ENCODE assay signal across 21 mouse cellular contexts in the genomic region with DNA sequence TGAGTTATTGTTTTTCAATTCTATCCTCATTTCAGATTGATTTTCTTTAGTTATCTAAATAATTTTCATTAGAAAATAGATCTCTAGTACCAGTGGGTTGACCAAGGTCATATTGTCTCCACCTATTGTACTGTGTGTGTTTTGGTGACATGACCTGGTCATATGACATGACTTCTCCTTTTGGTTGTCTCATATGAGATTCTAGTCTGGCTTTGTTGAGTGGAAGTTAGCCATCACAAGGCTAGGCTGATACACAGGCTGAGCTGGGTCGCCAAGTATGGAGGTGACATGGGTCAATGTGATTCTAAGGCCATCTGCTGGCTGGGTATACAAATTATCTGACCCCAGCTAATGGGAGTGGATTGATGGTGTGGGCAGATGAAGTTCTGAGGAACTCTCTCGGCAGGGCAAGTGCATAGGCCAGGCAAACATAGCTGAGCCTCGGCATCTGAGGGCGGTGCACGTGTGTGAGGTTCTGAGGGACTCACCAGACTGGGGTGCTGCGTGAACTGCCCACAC. TPM values are rescaled to one million over a fixed set of nuclear protein-coding genes. Genes with fewer than 3 reads are reported as not detected.
DNase-seq lines count a peak whose midpoint lies in the region; ATAC-seq and TF ChIP-seq lines count a peak whose summit lies in the region.
"Had no signal": no experiment of that assay in that cellular context is flagged by ENCODE, and none has a peak within 500 bp of the region (broad histone marks: within the 10 kb centered on the region; RNA-seq: fewer than 3 reads in every experiment).

No protein-coding gene starts in this region.

- DNase-seq in lung, postnatal 36 days = peak; percentile 26
- DNase-seq in lung, adult 2 months = no peak
- DNase-seq in splenic B cell, adult 2 months (ENCODE audit: low read depth, low spot score) = peak; percentile 74
- DNase-seq in urinary bladder, postnatal 36 days (ENCODE audit: low spot score in 2 of 2) = no peak
- no peak for DNase-seq in Muller cell, postnatal 12 days (ENCODE audit: inconsistent ontology term)
- DNase-seq: adrenal gland, postnatal 10 days; cerebellum, adult 11 months; cerebellum, adult 8-10 months; cerebellum, postnatal 14 days; embryo, embryonic 11 days; gastrocnemius, postnatal 10 days; heart, postnatal 36 days had no signal

- H3K36me3 ChIP-seq in forebrain, embryonic 13.5 days (ENCODE audit: poor library complexity, severe bottlenecking) = peaks cover 4% of the 10 kb centered on the region; the same call in 1 of the 2 replicates
- H3K36me3 ChIP-seq in forebrain, embryonic 15.5 days = no peaks in the 10 kb centered on the region
- H3K36me3 ChIP-seq in splenic B cell, adult 2 months (ENCODE audit: control insufficient read depth, insufficient read depth, low read length, poor library complexity, severe bottlenecking) = no peaks in the 10 kb centered on the region; the same call in none of the 2 replicates
- H3K36me3 ChIP-seq: embryonic facial prominence, embryonic 13.5 days; heart, embryonic 13.5 days; hindbrain, embryonic 12.5 days had no signal

- no peaks in the 10 kb centered on the region for H3K27me3 ChIP-seq in forebrain, embryonic 13.5 days
- no peaks in the 10 kb centered on the region for H3K27me3 ChIP-seq in forebrain, embryonic 15.5 days
- no peaks in the 10 kb centered on the region for H3K27me3 ChIP-seq in splenic B cell, adult 2 months (ENCODE audit: control insufficient read depth, insufficient read depth, low read length, poor library complexity, severe bottlenecking)
- H3K27me3 ChIP-seq: embryonic facial prominence, embryonic 13.5 days; forebrain, embryonic 12.5 days; heart, embryonic 13.5 days; hindbrain, embryonic 12.5 days had no signal

- no peak for TF ChIP-seq CTCF in lung, adult 2 months (IDR thresholded peaks at IDR 0.05; ENCODE audit: insufficient read depth, low read length)

- no peak overlapping the region for H3K9ac ChIP-seq in forebrain, embryonic 13.5 days
- H3K9ac ChIP-seq in forebrain, embryonic 15.5 days (replicated peaks) = no peak overlapping the region
- H3K9ac ChIP-seq: embryonic facial prominence, embryonic 13.5 days; forebrain, embryonic 12.5 days; heart, embryonic 13.5 days; hindbrain, embryonic 12.5 days had no signal

- WGBS in forebrain, embryonic 13.5 days = 90% methylated on average over 6 of the region's 6 CpGs
- 92% methylated on average over 6 of the region's 6 CpGs for WGBS in forebrain, embryonic 15.5 days
- 89% methylated on average over 6 of the region's 6 CpGs for WGBS in lung, adult 2 months

- H3K27ac ChIP-seq in forebrain, embryonic 13.5 days = 0 out of 2 replicates have a peak overlapping the region, but pooled peaks have one; percentile 35
- no peak overlapping the region; the same call in 1 of the 2 replicates for H3K27ac ChIP-seq in forebrain, embryonic 15.5 days (replicated peaks)
- H3K27ac ChIP-seq: embryonic facial prominence, embryonic 13.5 days; forebrain, embryonic 12.5 days; heart, embryonic 13.5 days; hindbrain, embryonic 12.5 days had no signal

- no peak for TF ChIP-seq POLR2A in lung, adult 2 months (IDR thresholded peaks at IDR 0.05; ENCODE audit: borderline replicate concordance, extremely low read depth, low read depth, low read length)

- no peaks in the 10 kb centered on the region for H3K9me3 ChIP-seq in forebrain, embryonic 13.5 days (replicated peaks)
- H3K9me3 ChIP-seq in forebrain, embryonic 15.5 days = no peaks in the 10 kb centered on the region
- H3K9me3 ChIP-seq: embryonic facial prominence, embryonic 13.5 days; forebrain, embryonic 12.5 days; heart, embryonic 13.5 days; hindbrain, embryonic 12.5 days had no signal

- H3K4me1 ChIP-seq in forebrain, embryonic 13.5 days = peaks cover 13% of the 10 kb centered on the region
- peaks cover 4% of the 10 kb centered on the region; the same call in 1 of the 2 replicates for H3K4me1 ChIP-seq in forebrain, embryonic 15.5 days
- no peaks in the 10 kb centered on the region for H3K4me1 ChIP-seq in lung, adult 2 months (ENCODE audit: control insufficient read depth, insufficient read depth, low read length)
- H3K4me1 ChIP-seq: forebrain, embryonic 12.5 days; heart, embryonic 13.5 days; hindbrain, embryonic 12.5 days had no signal

- H3K4me3 ChIP-seq in forebrain, embryonic 13.5 days = no peak overlapping the region
- no peak overlapping the region for H3K4me3 ChIP-seq in forebrain, embryonic 15.5 days
- H3K4me3 ChIP-seq in lung, adult 2 months (replicated peaks; ENCODE audit: extremely low read depth, low read depth, low read length) = no peak overlapping the region
- H3K4me3 ChIP-seq: embryonic facial prominence, embryonic 13.5 days; forebrain, embryonic 12.5 days; heart, embryonic 13.5 days; hindbrain, embryonic 12.5 days had no signal

- no peak overlapping the region for H3K4me2 ChIP-seq in forebrain, embryonic 13.5 days
- no peak overlapping the region for H3K4me2 ChIP-seq in forebrain, embryonic 15.5 days (replicated peaks)
- H3K4me2 ChIP-seq: embryonic facial prominence, embryonic 13.5 days; forebrain, embryonic 12.5 days; heart, embryonic 13.5 days; hindbrain, embryonic 12.5 days had no signal

- no peak for ATAC-seq in forebrain, embryonic 13.5 days
- no peak for ATAC-seq in forebrain, embryonic 15.5 days (replicated peaks)
- ATAC-seq in hematopoietic stem cell, adult 5-6 weeks (replicated peaks in 1 of 2; ENCODE audit: insufficient read depth in 1 of 2, low FRiP score in 2 of 2, low TSS enrichment in 1 of 2, low read depth in 1 of 2, poor library complexity in 2 of 2, severe bottlenecking in 2 of 2) = 0 out of 4 replicates have a peak, but pooled peaks have one; percentile 12 to 25
- ATAC-seq: hindbrain, embryonic 16.5 days; inflammation-experienced regulatory T-cells, adult 6 months had no signal

RNA-seq across cellular contexts. Expression of gene Bach2, which starts 36.2 kb away (rescaled TPM):
- 26.2 and 31.6 TPM in 2 replicates for polyA plus RNA-seq in forebrain, embryonic 13.5 days (2015; fragmentation: Nextera tagmentation; extraction: Ambion mirVana)
- polyA plus RNA-seq in forebrain, embryonic 15.5 days (2015; fragmentation: Nextera tagmentation; extraction: Ambion mirVana) = 33.8 and 34.9 TPM in 2 replicates
- polyA plus RNA-seq in lung, adult 2 months (2012; rRNA removed) = 3.8 and 7.5 TPM in 2 replicates
- 4.2 and 4.7 TPM in 2 replicates for total RNA-seq in hematopoietic stem cell, adult 5-6 weeks (2017)

Comparison
In these comparisons a context has a peak if more than half of its experiments do, and no peak if none do; other contexts are left out.
1. DNase-seq: peak in lung, postnatal 36 days (single experiment) and splenic B cell, adult 2 months (single experiment); none in lung, adult 2 months (single experiment), urinary bladder, postnatal 36 days (0 of 2) and Muller cell, postnatal 12 days (single experiment).
2. ATAC-seq: peak in hematopoietic stem cell, adult 5-6 weeks (2 of 2); none in forebrain, embryonic 13.5 days (single experiment) and forebrain, embryonic 15.5 days (single experiment).